Mouse (Mus musculus): ENCODE measurements at regions not wholly inside any gene's neighbourhood (a gene's known extent, or its start where the extent isn't known, plus 50 kb on each side); places are given as distances from the start of the nearest gene placed in this dataset.
"Not testable (repeated sequence)": the region's sequence is repeated elsewhere in the genome, so short reads cannot be mapped to it uniquely, and the experiment has no call there.

DNA sequence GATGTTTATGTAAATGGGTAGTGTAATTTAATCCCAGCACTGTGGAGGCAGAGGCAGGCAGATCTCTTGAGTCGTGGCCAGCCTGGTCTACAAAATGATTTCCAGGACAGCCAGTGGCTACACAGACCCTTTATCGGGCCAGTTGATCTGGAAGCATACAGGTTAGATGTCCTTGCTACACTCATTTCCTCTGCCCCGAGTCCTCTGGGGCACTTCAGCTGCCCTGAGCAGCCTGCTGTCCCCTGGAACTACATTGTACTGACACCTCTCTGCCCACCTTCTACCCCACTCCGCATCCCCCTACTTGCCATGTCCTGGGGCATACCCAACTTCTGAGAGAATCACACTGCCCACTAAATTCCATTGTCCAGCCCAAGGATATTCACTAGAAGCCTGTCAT lies 60.6 kb upstream of the Helt start:
- WGBS, result 86% methylated on average over 4 of the region's 4 CpGs
- H3K9ac ChIP-seq (ENCODE audit: low read length), result no peak overlapping the region

GRCm38 (mm10) chr8:46357961-46358360 lies 63.5 kb upstream of the Helt start:
- not testable (repeated sequence) for ATAC-seq (ENCODE audit: insufficient number of reproducible peaks, insufficient read depth, low FRiP score, low read depth); H3K9ac ChIP-seq (ENCODE audit: low read length); H3K9me3 ChIP-seq (ENCODE audit: control insufficient read depth, low read length); H3K27me3 ChIP-seq (ENCODE audit: control insufficient read depth, insufficient read depth, low read length); H3K4me2 ChIP-seq (ENCODE audit: low read length); H3K27ac ChIP-seq (replicated peaks in 1 of 2; ENCODE audit: control insufficient read depth in 1 of 2, insufficient read depth in 1 of 2, low read depth in 2 of 2, low read length in 2 of 2); H3K4me3 ChIP-seq (ENCODE audit: control insufficient read depth in 1 of 2, insufficient read depth in 1 of 2, low read depth in 1 of 2, low read length in 2 of 2); H3K4me1 ChIP-seq (ENCODE audit: control insufficient read depth in 2 of 2, insufficient read depth in 2 of 2, low read length in 2 of 2); H3K36me3 ChIP-seq (ENCODE audit: control insufficient read depth, insufficient read depth, low read length)
- 89% methylated on average over 9 of the region's 9 CpGs for WGBS

More for the DNA sequence above, 60.6 kb upstream of the Helt start:
- Histone ChIP-seq H3K9me3 (ENCODE audit: control insufficient read depth, low read length) (peaks cover 6% of the 10 kb centered on the region; the same call in 1 of the 2 replicates), H3K27ac (replicated peaks in 1 of 2; ENCODE audit: control insufficient read depth in 1 of 2, insufficient read depth in 1 of 2, low read depth in 2 of 2, low read length in 2 of 2) (no peak overlapping the region), H3K4me1 (ENCODE audit: control insufficient read depth in 2 of 2, insufficient read depth in 2 of 2, low read length in 2 of 2) (no peaks in the 10 kb centered on the region), H3K36me3 (ENCODE audit: control insufficient read depth, insufficient read depth, low read length) (no peaks in the 10 kb centered on the region), H3K4me3 (ENCODE audit: control insufficient read depth in 1 of 2, insufficient read depth in 1 of 2, low read depth in 1 of 2, low read length in 2 of 2) (no peak overlapping the region), H3K27me3 (ENCODE audit: control insufficient read depth, insufficient read depth, low read length) (no peaks in the 10 kb centered on the region), H3K4me2 (ENCODE audit: low read length) (no peak overlapping the region)
- ATAC-seq (ENCODE audit: insufficient number of reproducible peaks, insufficient read depth, low FRiP score, low read depth), result no peak

GRCm38 (mm10) chr8:46362871-46363306 lies 68.4 kb upstream of the Helt start:
- H3K4me1 ChIP-seq (ENCODE audit: control insufficient read depth in 2 of 2, insufficient read depth in 2 of 2, low read length in 2 of 2), result no peaks in the 10 kb centered on the region

GRCm38 (mm10) chr8:46365711-46366110 lies 71.2 kb upstream of the Helt start:
- no peak overlapping the region for H3K4me2 ChIP-seq (ENCODE audit: low read length)
- 81% methylated on average over 5 of the region's 5 CpGs for WGBS

More at GRCm38 (mm10) chr8:46362871-46363306, 68.4 kb upstream of the Helt start:
- WGBS, result 87% methylated on average over 2 of the region's 2 CpGs
- Histone ChIP-seq H3K36me3 (ENCODE audit: control insufficient read depth, insufficient read depth, low read length) (no peaks in the 10 kb centered on the region), H3K4me2 (ENCODE audit: low read length) (no peak overlapping the region), H3K9ac (ENCODE audit: low read length) (no peak overlapping the region), H3K4me3 (ENCODE audit: control insufficient read depth in 1 of 2, insufficient read depth in 1 of 2, low read depth in 1 of 2, low read length in 2 of 2) (no peak overlapping the region), H3K27me3 (ENCODE audit: control insufficient read depth, insufficient read depth, low read length) (no peaks in the 10 kb centered on the region), H3K9me3 (ENCODE audit: control insufficient read depth, low read length) (no peaks in the 10 kb centered on the region), H3K27ac (replicated peaks in 1 of 2; ENCODE audit: control insufficient read depth in 1 of 2, insufficient read depth in 1 of 2, low read depth in 2 of 2, low read length in 2 of 2) (no peak overlapping the region)
- ATAC-seq (ENCODE audit: insufficient number of reproducible peaks, insufficient read depth, low FRiP score, low read depth), result no peak

DNA sequence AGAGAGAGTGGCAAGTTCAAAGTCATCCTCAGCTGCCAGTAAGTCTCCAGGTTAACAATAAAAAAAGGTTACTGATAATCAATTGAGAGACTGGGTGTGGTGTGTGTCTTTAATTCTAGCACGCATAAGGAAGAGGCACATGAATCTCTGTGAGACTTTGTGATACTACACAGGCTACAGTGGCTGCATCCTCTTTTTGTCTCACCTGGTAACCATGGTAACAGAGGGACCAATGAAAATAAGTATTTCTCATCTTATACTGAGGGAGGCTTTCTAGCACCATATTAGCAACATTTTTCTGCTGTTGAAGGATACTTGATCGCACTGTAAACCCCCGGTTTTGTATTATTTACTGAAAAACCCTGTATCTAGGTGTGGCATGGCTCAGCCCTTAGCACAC lies 72.7 kb upstream of the Helt start:
- Histone ChIP-seq H3K36me3 (ENCODE audit: control insufficient read depth, insufficient read depth, low read length) (no peaks in the 10 kb centered on the region), H3K9ac (ENCODE audit: low read length) (no peak overlapping the region), H3K9me3 (ENCODE audit: control insufficient read depth, low read length) (no peaks in the 10 kb centered on the region), H3K4me3 (ENCODE audit: control insufficient read depth in 1 of 2, insufficient read depth in 1 of 2, low read depth in 1 of 2, low read length in 2 of 2) (no peak overlapping the region), H3K4me1 (ENCODE audit: control insufficient read depth in 2 of 2, insufficient read depth in 2 of 2, low read length in 2 of 2) (no peaks in the 10 kb centered on the region), H3K4me2 (ENCODE audit: low read length) (no peak overlapping the region), H3K27me3 (ENCODE audit: control insufficient read depth, insufficient read depth, low read length) (no peaks in the 10 kb centered on the region), H3K27ac (replicated peaks in 1 of 2; ENCODE audit: control insufficient read depth in 1 of 2, insufficient read depth in 1 of 2, low read depth in 2 of 2, low read length in 2 of 2) (no peak overlapping the region)
- no peak for ATAC-seq (ENCODE audit: insufficient number of reproducible peaks, insufficient read depth, low FRiP score, low read depth)
- 87% methylated on average over 3 of the region's 3 CpGs for WGBS

More at GRCm38 (mm10) chr8:46365711-46366110, 71.2 kb upstream of the Helt start:
- ATAC-seq (ENCODE audit: insufficient number of reproducible peaks, insufficient read depth, low FRiP score, low read depth), result no peak
- Histone ChIP-seq H3K4me1 (ENCODE audit: control insufficient read depth in 2 of 2, insufficient read depth in 2 of 2, low read length in 2 of 2) (no peaks in the 10 kb centered on the region), H3K27me3 (ENCODE audit: control insufficient read depth, insufficient read depth, low read length) (no peaks in the 10 kb centered on the region), H3K27ac (replicated peaks in 1 of 2; ENCODE audit: control insufficient read depth in 1 of 2, insufficient read depth in 1 of 2, low read depth in 2 of 2, low read length in 2 of 2) (no peak overlapping the region), H3K9me3 (ENCODE audit: control insufficient read depth, low read length) (no peaks in the 10 kb centered on the region), H3K36me3 (ENCODE audit: control insufficient read depth, insufficient read depth, low read length) (no peaks in the 10 kb centered on the region), H3K9ac (ENCODE audit: low read length) (no peak overlapping the region), H3K4me3 (ENCODE audit: control insufficient read depth in 1 of 2, insufficient read depth in 1 of 2, low read depth in 1 of 2, low read length in 2 of 2) (no peak overlapping the region)

- Histone ChIP-seq H3K27me3 (ENCODE audit: control insufficient read depth, insufficient read depth, low read length) (no peaks in the 10 kb centered on the region), H3K4me3 (ENCODE audit: control insufficient read depth in 1 of 2, insufficient read depth in 1 of 2, low read depth in 1 of 2, low read length in 2 of 2) (no peak overlapping the region), H3K4me1 (ENCODE audit: control insufficient read depth in 2 of 2, insufficient read depth in 2 of 2, low read length in 2 of 2) (no peaks in the 10 kb centered on the region), H3K27ac (replicated peaks in 1 of 2; ENCODE audit: control insufficient read depth in 1 of 2, insufficient read depth in 1 of 2, low read depth in 2 of 2, low read length in 2 of 2) (no peak overlapping the region), H3K9ac (ENCODE audit: low read length) (no peak overlapping the region), H3K4me2 (ENCODE audit: low read length) (no peak overlapping the region), H3K9me3 (ENCODE audit: control insufficient read depth, low read length) (no peaks in the 10 kb centered on the region; the same call in 1 of the 2 replicates), H3K36me3 (ENCODE audit: control insufficient read depth, insufficient read depth, low read length) (no peaks in the 10 kb centered on the region)
- no peak for ATAC-seq (ENCODE audit: insufficient number of reproducible peaks, insufficient read depth, low FRiP score, low read depth)
- WGBS, result 23% methylated on average over 4 of the region's 4 CpGs
Observed at GRCm38 (mm10) chr8:46374092-46374491, 79.6 kb upstream of the Helt start.

- Histone ChIP-seq H3K4me3 (ENCODE audit: control insufficient read depth in 1 of 2, insufficient read depth in 1 of 2, low read depth in 1 of 2, low read length in 2 of 2) (no peak overlapping the region), H3K9me3 (ENCODE audit: control insufficient read depth, low read length) (no peaks in the 10 kb centered on the region; the same call in 1 of the 2 replicates), H3K4me2 (ENCODE audit: low read length) (no peak overlapping the region), H3K27ac (replicated peaks in 1 of 2; ENCODE audit: control insufficient read depth in 1 of 2, insufficient read depth in 1 of 2, low read depth in 2 of 2, low read length in 2 of 2) (no peak overlapping the region), H3K9ac (ENCODE audit: low read length) (no peak overlapping the region), H3K27me3 (ENCODE audit: control insufficient read depth, insufficient read depth, low read length) (no peaks in the 10 kb centered on the region), H3K36me3 (ENCODE audit: control insufficient read depth, insufficient read depth, low read length) (no peaks in the 10 kb centered on the region), H3K4me1 (ENCODE audit: control insufficient read depth in 2 of 2, insufficient read depth in 2 of 2, low read length in 2 of 2) (no peaks in the 10 kb centered on the region)
- WGBS, result 76% methylated on average over 2 of the region's 2 CpGs
- no peak for ATAC-seq (ENCODE audit: insufficient number of reproducible peaks, insufficient read depth, low FRiP score, low read depth)
Observed at GRCm38 (mm10) chr8:46375986-46376385, 81.5 kb upstream of the Helt start.

- Histone ChIP-seq H3K27ac (replicated peaks in 1 of 2; ENCODE audit: control insufficient read depth in 1 of 2, insufficient read depth in 1 of 2, low read depth in 2 of 2, low read length in 2 of 2) (no peak overlapping the region), H3K9ac (ENCODE audit: low read length) (no peak overlapping the region), H3K4me1 (ENCODE audit: control insufficient read depth in 2 of 2, insufficient read depth in 2 of 2, low read length in 2 of 2) (no peaks in the 10 kb centered on the region), H3K4me3 (ENCODE audit: control insufficient read depth in 1 of 2, insufficient read depth in 1 of 2, low read depth in 1 of 2, low read length in 2 of 2) (no peak overlapping the region), H3K9me3 (ENCODE audit: control insufficient read depth, low read length) (no peaks in the 10 kb centered on the region), H3K27me3 (ENCODE audit: control insufficient read depth, insufficient read depth, low read length) (no peaks in the 10 kb centered on the region), H3K4me2 (ENCODE audit: low read length) (no peak overlapping the region), H3K36me3 (ENCODE audit: control insufficient read depth, insufficient read depth, low read length) (no peaks in the 10 kb centered on the region)
- WGBS, result 49% methylated on average over 7 of the region's 7 CpGs
- no peak for ATAC-seq (ENCODE audit: insufficient number of reproducible peaks, insufficient read depth, low FRiP score, low read depth)
Observed at GRCm38 (mm10) chr8:46384926-46385325, 85.9 kb upstream of the Acsl1 start.
